Mouse (Mus musculus): Measurements from ENCODE around the gene Fhod1.

Fhod1 gene

DNA sequence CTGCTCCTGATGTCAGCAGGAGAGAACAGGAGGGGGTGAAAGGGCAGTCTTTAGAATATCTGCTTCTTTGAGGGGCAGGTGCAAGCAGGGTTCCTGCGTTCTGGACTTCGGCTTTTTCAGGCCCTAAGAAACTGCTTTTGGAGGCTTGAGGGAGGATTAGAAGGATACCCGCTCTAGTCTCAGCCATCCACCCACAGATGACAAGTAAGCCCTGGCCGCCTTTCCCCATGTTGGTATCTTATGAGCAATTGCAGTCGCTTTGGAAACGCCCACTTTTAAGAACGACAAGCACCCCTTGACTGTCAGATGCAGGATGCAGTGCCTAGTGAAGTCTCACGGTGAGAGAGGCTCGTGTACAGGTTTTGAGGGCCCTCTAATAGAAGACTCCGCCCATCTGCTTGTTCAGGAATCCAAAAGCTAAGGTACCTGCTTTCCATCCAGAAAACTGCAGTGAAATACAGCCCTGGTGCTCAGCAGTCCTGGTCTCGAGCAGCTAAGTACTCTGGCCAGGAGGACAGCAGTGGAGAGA, 29.0 kb downstream of the Fhod1 start:
- no peak for DNase-seq (ENCODE audit: low spot score in 2 of 2)

DNA sequence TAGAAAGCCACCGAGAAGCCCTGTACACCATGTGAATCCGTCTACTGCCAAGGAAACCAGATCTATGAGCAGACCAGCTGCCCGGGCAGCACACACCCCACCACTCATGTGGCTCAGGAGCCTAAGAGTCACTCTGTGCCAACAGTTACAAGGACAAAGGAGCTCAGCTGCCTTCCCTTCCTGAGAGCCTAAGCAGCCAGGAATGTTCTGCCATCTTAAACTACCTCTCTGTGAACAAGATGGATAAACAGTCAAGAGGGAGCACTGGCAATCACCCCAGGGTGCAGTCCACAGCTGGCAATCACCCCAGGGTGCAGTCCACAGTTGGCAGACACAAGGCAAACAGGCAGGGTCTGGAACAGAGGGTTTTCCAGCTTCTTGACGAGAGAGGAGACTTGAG, 29.8 kb downstream of the Fhod1 start:
- DNase-seq (ENCODE audit: low spot score in 2 of 2) = no peak

DNA sequence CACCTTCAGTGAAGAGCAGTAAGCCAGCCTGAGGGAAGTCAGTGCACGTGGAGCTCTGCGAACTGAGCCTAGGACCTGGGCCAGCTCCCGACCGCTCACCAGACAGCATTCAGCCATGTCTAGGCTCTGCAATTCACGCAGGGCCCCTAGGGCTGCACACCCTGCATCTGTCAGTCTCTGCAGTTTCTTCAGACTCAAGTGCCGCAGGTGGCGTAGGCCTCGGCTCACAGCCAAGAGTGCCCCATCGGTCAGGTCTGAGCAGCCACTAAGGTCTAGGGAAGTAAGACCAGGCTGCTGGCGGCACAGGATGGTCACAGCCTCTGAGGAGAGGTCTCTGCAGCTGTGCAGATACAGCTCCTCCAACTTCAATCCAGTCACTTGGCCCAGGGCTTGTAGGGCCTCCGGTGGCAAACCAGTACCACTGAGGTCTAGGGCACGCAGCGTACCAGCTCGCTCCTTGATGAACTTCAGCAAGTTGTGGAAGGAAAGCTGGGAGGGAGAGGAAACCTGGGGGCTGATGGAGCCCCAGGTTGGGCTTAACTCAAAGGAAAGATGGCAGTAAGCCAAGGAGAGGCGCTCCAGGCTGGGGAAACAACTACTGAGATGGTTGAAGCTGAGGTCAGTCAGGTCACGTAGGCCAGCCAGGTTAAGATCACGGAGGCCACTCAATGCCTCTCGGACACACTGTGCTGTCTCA, 32.5 kb downstream of the Fhod1 start:
- DNase-seq (ENCODE audit: low spot score in 2 of 2) = no peak

DNA sequence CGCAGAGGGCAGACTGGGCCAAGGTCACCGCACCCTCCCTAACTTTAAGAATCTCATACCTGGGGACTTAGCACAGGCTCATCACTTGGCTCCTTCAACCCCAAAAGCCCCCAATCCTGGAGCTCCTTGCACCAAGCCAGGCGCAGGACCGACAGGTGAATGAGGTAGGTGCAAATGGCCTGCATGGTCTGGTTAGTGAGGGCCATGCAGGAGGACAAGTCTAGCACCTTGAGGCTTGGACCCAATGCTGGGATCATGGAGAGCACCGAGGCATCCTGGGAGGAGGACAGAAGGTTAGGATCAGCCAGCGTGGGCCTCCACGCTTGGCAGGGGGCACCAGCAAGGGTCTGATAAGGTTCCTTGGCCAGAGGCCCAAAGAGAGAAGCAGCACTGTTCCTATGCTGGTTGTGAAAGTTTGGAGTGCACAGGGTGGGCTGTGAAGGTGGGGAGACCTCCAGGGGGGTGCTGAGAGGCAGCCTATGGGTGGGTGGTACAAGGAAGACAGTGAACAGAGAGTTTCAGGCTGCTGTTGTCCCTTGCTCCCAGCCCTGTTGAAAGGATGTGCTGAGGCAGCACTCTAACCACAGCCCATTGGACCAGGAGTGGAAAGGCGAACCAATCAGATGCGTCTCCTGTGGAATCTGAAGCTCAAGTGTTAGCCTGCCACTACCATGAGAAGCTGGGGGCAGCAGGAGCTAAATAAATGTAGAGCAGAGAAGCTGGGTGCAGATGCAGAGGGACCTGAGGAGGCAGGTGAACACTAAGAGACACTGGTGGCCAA, 33.9 kb downstream of the Fhod1 start:
- no peak for DNase-seq (ENCODE audit: low spot score in 2 of 2)

DNA sequence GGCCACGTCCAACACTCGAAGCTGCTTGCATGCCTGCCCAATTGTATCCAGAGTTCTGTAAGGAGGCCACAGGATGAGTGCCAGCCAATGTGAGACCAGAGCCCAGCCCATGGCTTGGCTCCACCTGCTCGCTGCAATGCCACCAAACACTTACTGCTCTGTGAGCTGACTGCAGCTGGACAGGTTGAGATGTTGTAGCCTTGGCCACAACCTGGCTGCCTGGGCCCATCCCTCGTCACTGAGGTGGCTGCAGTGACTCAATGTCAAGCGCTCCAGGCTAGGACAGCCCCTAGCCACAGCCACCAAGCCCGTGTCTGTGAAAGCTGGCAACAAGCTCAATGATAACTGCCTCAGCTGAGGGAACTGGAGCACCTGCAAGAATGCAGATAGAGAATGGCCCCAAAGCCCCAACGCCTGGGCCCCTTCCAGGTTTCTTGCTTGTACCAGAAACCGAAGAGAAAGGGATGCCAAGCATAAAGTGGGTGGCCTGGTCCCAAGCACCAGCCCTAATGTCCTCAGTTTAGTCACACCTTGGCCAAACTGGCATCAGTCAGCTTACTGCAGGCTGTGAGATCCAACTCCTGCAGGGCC, 34.8 kb downstream of the Fhod1 start:
- DNase-seq (ENCODE audit: low spot score in 2 of 2) = no peak

DNA sequence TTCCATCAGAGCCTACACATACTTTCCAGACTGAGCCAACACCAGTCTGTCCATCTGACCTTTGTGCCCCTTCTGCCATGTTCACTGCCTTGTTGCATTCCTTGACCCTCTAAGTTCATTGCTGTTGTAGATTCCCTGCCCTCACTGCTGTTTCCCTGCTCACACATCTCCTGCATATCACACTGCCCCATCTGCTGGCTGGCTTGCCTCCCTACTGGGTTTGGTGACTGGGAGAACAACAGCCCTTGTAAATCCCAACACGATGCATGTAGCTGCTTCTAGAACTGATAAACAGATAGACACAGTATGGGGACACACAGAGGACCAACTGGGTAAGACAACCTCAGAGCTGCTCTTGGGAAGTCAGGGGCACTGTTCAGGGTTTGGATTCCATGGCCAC, 36.0 kb downstream of the Fhod1 start:
- no peak for DNase-seq (ENCODE audit: low spot score in 2 of 2)

DNA sequence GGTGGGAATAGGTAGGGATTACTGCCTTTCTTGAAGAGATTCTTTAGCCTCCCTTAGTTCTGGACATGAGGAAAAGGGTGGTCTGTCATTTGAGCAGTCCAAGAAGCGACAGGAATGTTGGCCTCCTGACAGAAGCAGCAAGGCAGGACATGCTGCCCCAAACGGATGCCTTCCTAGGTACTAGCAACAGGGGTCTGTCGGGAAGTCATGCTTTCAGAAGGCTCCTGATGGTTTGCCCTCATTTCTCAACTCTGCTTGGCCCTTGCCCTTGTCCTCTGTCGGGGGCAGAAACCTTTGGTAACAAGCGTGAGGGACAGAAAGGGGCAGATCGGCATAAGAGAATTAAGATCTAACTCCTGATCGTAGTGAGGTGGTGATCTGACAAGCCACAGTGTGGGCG, 37.6 kb downstream of the Fhod1 start:
- no peak for DNase-seq (ENCODE audit: low spot score in 2 of 2)

DNA sequence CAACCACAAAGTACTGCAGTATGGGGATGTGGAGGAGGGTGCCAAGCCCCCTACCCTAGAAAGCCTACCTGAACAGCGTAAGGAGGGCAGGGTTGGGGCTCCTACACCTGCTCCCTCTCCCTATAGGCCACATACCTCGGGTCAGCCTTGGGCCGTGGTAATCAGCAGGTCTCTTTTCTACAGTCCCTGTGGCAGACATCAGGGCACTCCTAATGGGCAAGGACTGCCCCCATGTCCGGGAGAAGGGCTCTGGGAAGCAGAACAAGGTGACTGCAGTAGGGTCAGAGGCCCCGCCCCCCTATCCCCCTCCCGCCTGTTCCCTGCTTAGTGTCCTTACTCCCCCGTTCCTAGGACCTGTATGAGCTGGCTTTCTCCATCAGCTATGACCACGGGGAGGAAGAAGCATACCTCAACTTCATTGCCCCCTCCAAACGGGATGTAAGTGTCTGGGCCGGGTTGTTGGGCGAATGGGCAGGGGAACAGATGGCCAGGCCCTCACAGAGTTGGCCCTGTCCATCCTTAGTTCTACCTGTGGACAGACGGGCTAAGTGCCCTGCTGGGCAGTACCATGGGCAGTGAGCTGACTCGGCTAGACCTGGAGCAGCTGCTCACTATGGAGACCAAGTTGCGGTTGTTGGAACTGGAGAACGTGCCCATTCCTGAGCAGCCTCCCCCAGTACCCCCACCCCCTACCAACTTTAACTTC, 38.5 kb downstream of the Fhod1 start:
- DNase-seq (ENCODE audit: low spot score in 2 of 2) = no peak

DNA sequence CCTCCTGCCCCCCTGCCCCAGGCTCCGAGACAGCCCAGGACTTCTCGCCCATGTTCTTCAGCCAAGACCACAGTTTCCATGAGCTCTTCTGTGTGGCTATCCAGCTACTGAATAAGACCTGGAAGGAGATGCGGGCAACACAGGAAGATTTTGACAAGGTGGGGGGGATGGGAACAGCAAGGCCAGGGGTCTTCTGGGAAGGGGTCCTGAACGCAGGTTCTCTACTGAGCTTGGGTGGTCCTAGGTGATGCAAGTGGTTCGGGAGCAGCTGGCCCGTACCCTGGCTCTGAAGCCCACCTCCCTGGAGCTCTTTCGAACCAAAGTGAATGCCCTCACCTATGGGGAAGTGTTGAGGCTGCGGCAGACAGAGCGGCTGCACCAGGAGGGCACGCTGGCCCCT, 39.3 kb downstream of the Fhod1 start:
- DNase-seq (ENCODE audit: low spot score in 2 of 2) = no peak

DNA sequence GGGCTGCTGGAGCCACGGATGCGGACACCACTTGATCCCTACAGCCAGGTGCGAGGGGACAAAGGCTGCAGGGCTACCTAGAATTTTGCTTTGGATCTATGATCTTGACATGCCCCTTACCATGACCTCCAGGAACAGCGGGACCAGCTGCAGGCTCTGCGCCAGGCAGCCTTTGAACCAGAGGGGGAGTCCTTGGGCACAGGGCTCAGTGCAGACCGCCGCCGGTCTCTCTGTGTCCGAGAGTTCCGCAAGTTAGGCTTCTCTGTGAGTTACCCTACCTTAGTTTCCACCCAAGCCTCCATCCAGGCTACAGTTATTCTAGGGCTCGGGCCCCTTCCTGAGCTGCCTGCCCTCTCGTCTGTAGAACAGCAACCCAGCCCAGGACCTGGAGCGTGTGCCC, 40.1 kb downstream of the Fhod1 start:
- no peak for DNase-seq (ENCODE audit: low spot score in 2 of 2)

DNA sequence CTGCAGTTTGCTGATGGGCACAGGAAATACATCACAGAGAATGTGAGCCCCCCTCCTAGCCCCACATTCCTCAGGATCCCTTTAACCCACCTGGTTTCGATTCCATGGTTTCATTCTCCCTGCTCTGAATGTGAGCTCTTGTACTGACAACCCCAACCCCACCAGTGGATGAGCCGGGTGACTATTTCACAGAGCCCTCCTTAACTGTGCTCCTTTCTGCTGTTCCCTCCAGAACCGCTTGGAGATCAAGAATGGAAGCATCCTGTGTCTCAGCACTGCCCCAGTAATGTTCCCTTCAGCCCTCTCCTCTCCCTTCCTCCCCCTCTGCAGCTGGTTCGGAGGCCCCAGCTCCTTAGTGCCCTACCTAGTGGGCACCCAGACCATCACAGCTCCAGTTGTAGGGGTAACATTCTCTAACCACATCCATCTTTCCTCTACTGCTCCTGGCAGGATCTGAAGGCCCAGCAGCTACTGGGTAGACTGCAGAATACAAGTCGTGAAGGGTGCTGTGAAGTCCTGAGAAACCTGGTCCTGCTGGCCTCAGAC, 41.5 kb downstream of the Fhod1 start:
- no peak for DNase-seq (ENCODE audit: low spot score in 2 of 2)

DNA sequence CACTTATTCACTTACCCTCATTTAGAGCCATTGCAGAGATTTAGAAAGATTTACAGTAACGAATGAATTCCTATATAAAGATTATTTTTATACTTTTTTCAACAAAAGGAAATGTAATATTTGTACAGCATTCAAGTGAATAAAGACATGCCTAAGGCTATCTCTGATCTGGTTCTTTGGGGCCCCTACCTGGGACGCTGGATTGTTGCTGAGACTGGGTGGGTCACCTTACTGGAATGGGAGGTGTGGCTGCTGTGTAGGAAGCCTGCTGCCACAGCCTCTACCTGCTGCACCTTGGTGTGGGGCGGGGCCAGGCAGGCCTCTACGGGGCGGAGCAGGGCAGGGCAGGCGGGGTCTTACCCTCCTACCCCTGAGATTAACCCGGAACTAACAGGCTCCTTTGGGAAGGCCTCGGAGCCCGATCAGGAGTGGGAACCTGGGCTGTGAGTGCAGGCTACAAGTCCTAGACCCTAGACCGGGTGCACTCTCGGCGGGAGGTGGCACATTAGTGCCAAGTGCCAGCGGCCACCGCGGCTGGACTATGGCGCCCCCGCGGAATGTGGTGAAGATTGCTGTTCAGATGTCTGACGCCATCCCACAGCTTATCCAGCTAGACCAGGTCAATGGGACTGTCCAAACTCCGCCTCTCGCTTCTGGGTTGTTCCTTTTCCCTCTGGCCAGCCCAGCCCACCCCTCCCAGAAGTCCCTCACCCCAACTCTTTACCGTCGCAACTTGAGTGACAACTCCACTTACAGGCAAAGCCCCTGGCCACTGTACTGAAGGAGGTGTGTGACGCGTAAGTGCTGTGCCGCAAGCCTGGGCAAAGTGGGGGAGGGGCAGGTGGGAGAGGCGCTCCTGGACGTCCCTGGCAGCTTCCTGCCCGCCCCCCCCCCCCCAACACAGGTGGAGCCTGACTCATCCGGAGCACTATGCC, 42.3 kb downstream of the Fhod1 start, which contains the start of gene Elmo3:
TSS of gene Elmo3 (plus strand) at position 391 of the 935 bp plus-strand sequence.
- DNase-seq (ENCODE audit: low spot score in 2 of 2) = peak in 1 of 2 experiments; percentile 48

DNA sequence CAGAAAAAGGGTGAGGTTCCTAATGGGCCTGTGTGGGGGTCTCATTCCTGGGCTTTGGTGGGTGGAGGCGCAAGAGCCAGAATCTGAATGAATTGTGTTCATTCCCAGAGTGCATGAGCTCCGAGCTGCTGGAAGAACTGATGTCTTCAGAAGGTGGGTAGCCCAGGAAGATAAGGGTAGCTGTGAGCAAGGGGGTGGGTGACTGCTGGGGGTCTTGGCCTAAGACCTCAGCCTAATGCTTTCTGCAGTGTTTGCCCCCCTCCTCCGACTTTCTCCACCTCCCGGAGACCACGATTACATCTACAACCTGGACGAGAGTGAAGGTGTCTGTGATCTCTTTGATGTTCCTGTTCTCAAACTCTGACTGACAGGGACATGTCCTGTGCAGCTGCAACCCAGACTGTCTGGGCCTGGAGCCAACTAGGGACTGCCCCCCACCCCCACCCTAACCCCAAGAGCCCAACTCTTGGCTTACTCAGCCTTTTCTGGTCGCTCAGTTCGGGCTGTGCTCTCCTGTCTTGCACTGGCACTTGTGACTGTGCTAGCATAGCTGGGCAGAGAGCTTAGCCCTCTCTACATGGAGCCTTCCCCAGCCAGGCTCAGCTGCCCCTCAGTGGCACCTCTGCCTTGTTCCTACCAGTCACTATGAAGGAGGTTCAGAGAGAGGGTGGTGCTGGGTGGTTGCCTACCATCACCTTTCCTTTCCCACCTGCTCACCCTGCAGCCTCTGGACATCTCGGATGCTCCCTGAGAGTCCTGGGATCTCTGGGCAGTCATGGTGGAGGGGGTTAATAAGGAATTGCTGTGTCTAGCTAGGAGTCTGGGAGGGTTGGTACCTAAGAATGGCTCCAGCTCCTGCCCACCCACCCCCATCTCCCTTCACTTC, 43.2 kb downstream of the Fhod1 start:
- DNase-seq (ENCODE audit: low spot score in 2 of 2) = no peak

DNA sequence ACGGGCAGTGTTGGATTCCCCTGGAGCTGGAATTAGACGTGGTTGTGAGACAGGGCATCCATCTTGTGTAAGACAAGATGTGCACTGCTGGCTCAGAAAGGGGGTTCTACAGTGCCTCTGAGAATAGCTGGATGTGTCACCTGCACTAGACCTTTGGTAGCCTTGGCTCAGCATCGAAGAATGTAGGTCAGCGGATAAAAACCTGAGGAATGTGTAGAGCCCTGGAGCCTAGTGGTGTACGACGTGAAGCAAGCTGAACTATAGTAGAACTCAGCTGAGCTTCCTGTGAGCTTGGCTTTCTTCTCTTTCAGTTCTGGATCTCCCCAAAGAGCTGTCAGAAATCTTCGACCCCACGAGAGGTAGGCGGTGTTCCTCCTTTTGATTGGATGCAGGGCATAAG, 43.9 kb downstream of the Fhod1 start:
- no peak for DNase-seq (ENCODE audit: low spot score in 2 of 2)

DNA sequence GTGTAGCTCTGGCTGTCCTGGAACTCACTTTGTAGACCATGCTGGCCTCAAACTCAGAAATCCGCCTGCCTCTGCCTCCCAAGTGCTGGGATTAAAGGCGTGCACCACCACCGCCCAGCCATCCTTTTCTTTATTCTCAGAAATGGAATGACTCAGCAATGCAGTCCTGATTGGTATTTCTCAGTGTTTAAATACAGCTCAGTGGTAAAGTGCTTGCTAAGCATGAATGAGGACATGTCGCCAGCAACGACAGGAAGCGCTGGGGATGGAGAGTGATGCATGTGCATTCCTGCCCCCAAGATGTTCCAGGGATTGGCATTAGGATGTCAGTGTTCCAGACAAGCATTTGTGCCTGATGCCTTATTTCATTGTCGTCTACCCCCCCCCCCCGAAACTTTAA, 44.4 kb downstream of the Fhod1 start:
- DNase-seq (ENCODE audit: low spot score in 2 of 2) = no peak

DNA sequence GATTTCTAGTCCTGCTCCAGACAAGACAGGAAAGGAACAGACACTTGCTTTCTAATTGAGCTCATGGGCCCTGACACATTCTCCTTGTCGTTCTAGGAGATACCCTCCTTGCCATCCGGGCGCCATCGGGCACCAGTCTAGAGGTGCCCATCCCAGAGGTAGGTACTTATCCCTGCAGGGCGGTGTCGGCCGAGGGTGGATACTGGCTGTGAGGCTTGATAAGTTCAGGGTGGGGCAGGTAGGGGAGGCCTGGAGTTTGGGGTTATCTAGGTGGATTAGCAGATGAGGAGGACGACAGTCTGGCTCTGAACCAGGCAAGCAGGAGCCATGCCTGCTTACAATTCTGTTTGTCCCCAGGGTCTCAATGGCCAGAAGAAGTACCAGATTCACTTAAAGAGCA, 47.8 kb downstream of the Fhod1 start:
- DNase-seq (ENCODE audit: low spot score in 2 of 2) = no peak

DNA sequence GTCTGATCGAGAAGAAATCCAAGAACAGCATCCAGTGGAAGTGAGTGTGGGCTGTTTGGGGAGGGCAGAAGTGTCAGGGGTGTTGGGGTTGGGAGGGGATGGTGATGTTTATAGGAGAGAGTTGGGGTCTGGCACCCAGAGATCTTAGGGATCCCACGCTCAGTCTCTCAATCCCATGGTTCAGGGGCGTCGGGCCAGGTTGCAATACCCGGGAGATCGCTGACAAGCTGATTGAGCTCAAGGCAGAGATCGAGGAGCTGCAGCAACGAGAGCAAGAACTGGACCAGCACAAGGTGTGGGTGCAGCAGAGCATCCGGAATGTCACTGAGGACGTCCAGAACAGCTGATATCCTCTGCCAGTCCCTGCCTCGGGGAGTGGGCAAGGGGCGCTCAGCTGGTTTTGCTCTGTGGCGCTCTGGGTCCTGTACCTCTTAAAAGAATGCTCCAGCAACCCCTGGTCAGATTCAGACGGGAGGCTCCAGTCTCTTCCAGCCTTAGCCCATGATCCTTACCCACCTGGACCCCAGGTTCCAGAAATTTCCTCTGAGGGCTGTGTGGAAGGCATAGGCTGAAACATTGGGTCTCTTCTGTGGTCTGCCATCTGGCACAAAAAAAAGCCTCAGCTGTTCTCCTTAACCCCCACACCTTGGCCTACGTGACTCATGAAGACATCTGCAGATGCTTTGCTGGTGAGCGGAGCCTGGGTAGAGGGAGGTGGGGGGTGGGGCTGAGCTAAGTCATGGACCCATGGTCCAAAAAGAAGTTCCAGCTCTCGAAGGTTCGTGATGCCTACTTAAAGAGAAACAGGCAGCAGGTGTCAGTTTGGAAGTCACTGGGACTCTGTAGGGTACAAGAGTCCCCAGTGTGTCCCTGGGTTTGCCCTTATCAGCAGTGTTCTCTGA, 49.2 kb downstream of the Fhod1 start:
- DNase-seq (ENCODE audit: low spot score in 2 of 2) = no peak

DNA sequence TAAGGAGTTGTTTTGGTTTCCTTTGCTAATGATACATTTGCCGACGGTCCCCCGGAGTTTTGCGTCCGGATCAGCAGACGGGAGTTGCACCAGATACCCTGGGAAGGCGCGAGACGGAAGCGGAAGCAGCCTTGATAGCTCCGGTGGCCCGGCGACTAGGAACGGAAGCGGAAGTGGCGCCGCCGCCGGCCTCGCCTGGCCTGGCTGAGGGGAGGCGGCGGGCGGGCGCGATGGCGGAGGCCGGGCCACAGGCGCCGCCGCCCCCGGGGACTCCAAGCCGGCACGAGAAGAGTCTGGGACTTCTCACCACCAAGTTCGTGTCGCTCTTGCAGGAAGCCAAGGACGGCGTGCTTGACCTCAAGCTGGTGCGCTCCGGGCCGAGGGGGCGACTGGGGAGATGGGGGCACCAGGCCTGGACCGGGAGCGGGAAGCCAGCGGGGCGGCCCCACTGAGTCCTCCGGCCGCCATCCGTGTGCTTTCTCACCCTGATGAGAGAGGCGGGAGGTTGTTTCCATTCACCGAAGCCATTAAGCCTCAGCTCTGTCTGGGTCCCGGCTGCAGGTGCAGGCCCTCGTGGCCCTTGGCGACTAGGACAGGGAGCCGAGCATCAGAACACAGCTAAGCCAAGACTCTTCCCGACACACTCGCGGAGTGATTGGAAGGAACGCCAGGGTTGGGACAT, 50.1 kb downstream of the Fhod1 start, which contains the start of gene E2f4:
TSS of gene E2f4 (plus strand) at position 153 of the 682 bp plus-strand sequence.
- DNase-seq (ENCODE audit: low spot score in 2 of 2) = peak; percentile 80 to 89

All from frontal cortex, postnatal 10 days (tissue).